Mouse (Mus musculus): ENCODE data around the gene Pde6g.
A peak's percentile ranks its signal among the peaks of the same experiment; 100 is the strongest.

The Pde6g gene

DNA sequence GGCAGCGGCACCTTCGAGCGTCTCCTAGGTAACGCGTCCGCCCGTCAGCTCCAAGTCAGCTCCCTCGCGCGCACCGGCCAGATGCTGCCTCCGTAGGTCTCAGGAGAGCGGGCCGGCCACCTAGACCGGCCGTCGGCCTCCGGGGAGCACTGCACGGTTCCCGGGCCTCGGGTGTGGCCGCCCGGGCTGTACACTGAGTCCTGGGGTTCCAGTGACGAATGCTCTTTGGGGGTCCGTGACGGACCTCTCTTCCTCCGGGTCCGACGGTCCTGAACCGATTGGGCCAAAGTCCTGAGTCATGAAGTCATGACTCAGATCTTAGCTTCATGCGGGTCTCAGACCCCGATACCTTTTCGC, 14.4 kb upstream of the Pde6g start:
- no peak for DNase-seq (ENCODE audit: low read depth in 2 of 2, low spot score in 2 of 2)

DNA sequence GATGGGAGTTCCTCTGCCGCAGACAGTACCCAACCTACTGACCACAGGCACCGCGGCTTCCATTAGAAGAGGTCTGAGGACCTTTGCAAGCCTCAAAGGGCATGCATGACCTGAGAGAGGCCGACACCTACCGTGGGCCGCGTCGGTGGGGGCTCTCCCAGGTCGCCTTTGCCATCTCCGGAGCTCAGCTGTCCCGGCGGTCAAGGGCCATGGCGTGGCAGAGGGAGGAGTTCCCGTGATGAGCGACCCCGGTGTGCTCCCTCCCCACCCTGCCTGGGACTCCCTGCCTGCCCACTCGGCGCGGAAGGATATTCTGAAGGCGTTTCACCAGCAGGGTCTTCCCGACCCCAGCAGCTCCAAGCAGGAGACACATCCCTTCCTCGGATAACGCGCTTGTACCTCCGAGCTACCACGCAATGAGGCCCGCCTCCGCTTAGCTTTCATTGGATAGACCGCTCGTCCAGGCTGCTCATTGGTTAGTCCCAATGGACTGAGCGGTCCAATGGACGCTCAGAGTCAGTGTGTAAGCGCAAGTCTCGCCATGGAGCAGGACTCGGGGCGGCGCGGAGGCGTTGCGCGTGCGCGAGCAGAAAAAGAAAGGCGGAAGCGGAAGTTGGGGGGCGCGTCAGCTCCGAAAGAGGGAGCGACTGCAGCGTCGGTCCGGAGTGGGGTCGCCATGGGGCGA, 13.9 kb upstream of the Pde6g start, which contains the start of gene Arl16:
TSS of gene Arl16 (minus strand) at position 557 of the 685 bp plus-strand sequence.
- DNase-seq (ENCODE audit: low read depth in 2 of 2, low spot score in 2 of 2) = peak; percentile 92 to 93

GRCm38 (mm10) chr11:120465521-120465920, 12.2 kb upstream of the Pde6g start:
- DNase-seq (ENCODE audit: low read depth in 2 of 2, low spot score in 2 of 2) = no peak

DNA sequence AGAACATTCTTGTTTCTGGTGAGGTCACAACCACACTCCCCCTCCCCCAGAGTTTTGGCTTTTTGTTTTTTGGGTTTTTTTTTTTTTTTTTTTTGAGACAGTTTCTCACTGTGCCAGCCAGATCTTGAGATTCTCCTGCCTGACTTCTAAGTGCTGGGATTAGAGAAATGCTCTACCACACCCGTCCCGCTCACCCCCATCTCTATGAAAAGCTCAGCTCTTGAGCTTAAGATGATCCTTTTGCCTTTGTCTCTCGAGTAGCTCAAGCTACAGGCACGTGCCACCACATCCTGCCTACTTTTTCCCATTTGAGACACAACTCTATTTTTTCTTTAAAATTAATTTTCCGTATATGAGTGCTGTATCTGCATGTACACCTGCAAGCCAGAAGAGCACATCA, 11.1 kb upstream of the Pde6g start:
- no peak for DNase-seq (ENCODE audit: low read depth in 2 of 2, low spot score in 2 of 2)

- DNase-seq (ENCODE audit: low read depth in 2 of 2, low spot score in 2 of 2) = no peak
Observed at GRCm38 (mm10) chr11:120463536-120463935, 10.2 kb upstream of the Pde6g start.

- DNase-seq (ENCODE audit: low read depth in 2 of 2, low spot score in 2 of 2) = no peak
Observed at GRCm38 (mm10) chr11:120458847-120459597, 5.7 kb upstream of the Pde6g start.

- DNase-seq (ENCODE audit: low read depth in 2 of 2, low spot score in 2 of 2) = peak; percentile 34 to 50
Observed at GRCm38 (mm10) chr11:120457772-120458751, 4.8 kb upstream of the Pde6g start, which contains the start of the genes Oxld1 and Ccdc137. Oxld1 (minus strand) TSS chr11:120458068. Ccdc137 (plus strand) TSS chr11:120458115.

DNA sequence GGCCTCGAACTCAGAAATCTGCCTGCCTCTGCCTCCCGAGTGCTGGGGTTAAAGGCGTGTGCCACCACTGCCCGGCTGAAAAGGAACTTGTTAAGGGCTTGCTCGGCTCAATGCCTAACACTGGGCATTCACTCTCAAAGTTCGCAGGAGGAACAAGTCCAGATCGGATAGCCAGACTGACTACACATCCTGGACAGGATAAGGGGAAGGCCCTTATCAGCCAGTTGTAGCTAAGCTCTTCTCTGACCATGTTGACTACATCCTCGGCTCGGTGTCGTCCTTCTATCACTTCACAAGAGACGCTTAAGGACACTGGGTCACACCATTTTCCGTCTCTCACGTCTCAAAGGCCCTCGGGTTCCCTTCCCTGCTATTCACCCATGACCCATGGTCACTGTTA, 4.1 kb upstream of the Pde6g start:
- DNase-seq (ENCODE audit: low read depth in 2 of 2, low spot score in 2 of 2) = no peak

DNA sequence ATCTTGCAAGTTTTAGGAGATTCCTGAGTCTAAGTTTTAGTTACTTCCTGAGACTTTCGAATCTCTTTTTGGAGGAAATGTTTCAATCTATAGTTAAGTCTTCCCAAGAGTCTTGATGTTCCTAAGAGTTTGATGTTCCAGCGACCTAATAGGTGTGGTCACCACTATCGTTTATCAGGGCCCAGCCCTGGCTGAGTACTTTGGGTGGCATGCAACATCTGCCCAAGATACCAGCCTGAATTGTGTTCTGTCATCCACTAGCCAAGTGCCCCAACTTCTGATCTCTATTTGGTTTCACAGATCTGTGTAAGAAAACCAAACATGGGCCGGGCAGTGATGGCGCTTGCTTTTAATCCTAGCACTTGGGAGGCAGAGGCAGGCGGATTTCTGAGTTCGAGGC, 2.1 kb upstream of the Pde6g start:
- no peak for DNase-seq (ENCODE audit: low read depth in 2 of 2, low spot score in 2 of 2)

DNA sequence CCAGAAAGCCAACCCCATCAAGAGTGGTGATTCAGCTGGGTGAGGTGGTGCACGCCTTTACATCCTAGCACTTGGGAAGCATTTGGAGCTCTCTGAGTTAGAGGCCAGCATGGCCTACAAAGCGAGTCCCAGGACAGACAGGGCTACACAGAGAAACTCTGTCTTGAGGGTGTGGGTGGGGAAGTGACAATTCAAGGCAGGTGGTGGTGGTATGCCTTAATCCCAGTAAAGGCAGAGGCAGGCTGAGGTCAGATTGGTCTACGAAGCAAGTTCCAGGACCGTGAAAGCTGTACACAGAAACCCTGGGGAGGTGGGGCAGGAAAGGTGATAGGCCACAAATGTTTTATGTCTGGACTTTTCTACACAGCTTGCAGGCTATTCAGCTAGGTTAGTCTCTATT, 1.7 kb upstream of the Pde6g start:
- no peak for DNase-seq (ENCODE audit: low read depth in 2 of 2, low spot score in 2 of 2)

GRCm38 (mm10) chr11:120452246-120452645, 1.1 kb downstream of the Pde6g start:
- no peak for DNase-seq (ENCODE audit: low read depth in 2 of 2, low spot score in 2 of 2)

DNA sequence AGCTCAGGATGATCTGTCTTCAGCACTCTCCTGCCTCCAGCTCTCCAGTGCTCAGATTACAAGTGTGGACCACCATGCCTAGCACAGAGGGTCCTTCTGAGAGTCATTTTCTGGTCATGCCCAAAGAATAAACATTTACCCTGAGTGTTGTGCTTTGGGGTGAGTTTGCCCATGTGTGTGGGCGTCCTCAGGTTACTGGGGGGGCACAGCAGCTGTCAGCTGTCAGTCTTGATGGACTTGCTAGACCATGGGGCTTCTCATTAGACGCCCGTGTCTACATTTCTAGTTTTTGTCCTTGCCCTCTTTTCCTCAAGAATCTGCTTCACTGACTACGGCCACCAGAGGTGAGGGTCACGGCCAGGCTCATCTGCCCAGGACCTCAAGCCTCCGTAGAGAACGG, 6.1 kb downstream of the Pde6g start:
- no peak for DNase-seq (ENCODE audit: low read depth in 2 of 2, low spot score in 2 of 2)

DNA sequence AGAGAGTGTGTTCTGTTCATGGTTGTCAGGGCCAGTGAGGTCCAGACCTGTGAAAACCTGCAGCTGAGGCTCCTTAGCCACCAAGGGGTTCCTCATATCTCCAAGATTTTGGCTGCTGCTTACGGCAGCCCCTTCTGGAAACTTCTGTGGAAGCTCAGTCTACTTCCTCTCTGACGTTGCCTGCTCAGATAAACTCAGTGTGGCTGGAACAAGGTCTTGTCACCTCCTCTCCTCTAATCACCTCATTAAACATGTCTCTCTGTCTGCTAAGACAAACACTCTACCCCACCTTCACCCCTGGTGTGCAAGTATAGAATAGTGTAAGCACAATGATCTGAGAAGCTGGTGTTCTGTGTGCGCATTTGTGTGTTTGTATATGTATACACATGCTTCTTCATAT, 7.8 kb downstream of the Pde6g start:
- no peak for DNase-seq (ENCODE audit: low read depth in 2 of 2, low spot score in 2 of 2)

DNA sequence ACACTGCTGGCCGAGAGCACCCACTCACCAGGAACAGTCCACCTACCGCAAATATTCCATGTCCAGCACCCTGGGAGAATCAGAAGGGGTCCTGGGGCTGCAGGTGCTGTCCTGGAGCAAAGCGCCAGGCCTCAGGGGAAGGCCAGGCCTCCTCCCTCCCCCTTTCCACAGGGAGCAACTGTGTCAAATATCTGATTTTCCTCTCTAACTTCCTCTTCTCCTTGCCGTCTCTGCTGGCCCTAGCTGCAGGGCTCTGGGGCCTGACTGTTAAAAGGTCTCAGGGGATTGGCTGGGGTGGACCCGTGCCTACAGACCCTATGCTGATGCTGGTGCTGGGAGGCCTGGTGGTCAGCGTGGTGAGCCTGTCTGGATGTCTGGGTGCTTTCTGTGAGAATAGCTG, 9.2 kb downstream of the Pde6g start:
- no peak for DNase-seq (ENCODE audit: low read depth in 2 of 2, low spot score in 2 of 2)

GRCm38 (mm10) chr11:120442765-120443280, 10.5 kb downstream of the Pde6g start:
- DNase-seq (ENCODE audit: low read depth in 2 of 2, low spot score in 2 of 2) = no peak

- DNase-seq (ENCODE audit: low read depth in 2 of 2, low spot score in 2 of 2) = no peak
Observed at GRCm38 (mm10) chr11:120442344-120442743, 11.0 kb downstream of the Pde6g start, which contains the start of gene Tspan10. Tspan10 (plus strand) TSS chr11:120442644.

DNA sequence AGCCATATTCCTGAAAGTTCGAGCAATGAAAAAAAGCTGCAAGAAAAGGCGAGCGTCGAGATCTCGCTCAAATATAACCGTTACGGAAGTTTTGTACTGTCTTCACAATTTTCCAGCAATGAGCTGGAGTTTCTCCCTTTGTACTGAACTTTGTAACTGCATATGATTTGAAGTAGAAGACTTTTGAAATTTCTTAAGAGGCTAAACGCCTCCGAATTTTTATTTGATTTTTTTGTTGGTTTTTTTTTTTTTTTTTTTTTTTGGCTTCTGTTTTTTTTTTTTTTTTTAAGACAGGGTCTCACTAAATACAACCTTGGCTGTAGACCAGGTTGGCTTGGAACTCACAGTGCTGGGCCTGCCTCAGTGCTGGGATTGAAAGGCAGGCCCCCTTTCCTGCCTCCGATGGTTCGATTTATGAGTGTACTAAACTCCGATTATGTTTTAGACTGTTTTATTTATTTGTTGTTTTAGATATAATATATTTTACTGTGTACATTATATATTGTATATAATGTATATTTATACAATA, 15.4 kb downstream of the Pde6g start:
- DNase-seq (ENCODE audit: low read depth in 2 of 2, low spot score in 2 of 2) = no peak

- peak; percentile 81 to 84 for DNase-seq (ENCODE audit: low read depth in 2 of 2, low spot score in 2 of 2)
Observed at GRCm38 (mm10) chr11:120437152-120437856, 16.0 kb downstream of the Pde6g start, which contains the start of gene Nploc4. Nploc4 (minus strand) TSS chr11:120437708.

- no peak for DNase-seq (ENCODE audit: low read depth in 2 of 2, low spot score in 2 of 2)
Observed at GRCm38 (mm10) chr11:120426727-120427126, 26.6 kb downstream of the Pde6g start.
